Mouse (Mus musculus) MEL (cell line): ENCODE measurements around the gene Plxdc1. TPM values are rescaled to one million over a fixed set of nuclear protein-coding genes. Genes with fewer than 3 reads are reported as not detected.

ENCODE experiments used
- DNase-seq: peaks from one replicate; pipeline ENCODE4 v3.0.0; 2011; ENCODE audit warnings: low read depth, low spot score
- H3K27ac ChIP-seq: 2 replicates; pipeline ENCODE4 v1.5.1; 2012; ENCODE audit warnings: low read depth, mild to moderate bottlenecking, control low read depth, low read length, moderate library complexity; ENCODE audit not compliant: control insufficient read depth
- H3K27me3 ChIP-seq, 2 experiments: fragments of 150-350 bp in 1 of 2; sonication (generic) in 1 of 2; 2 replicates each; pipeline ENCODE4 v1.6.1; 2012; ENCODE audit warnings: low read length in 2 of 2, mild to moderate bottlenecking in 2 of 2, improper control_type of control experiment in 1 of 2, moderate library complexity in 1 of 2; ENCODE audit not compliant: insufficient read depth in 2 of 2, control insufficient read depth in 1 of 2
- H3K36me3 ChIP-seq, 2 experiments: 2 replicates each; pipeline ENCODE4 v1.6.1; 2012 to 2014; ENCODE audit warnings: low read length in 2 of 2, improper control_type of control experiment in 1 of 2, inconsistent platforms in 1 of 2, mild to moderate bottlenecking in 1 of 2; ENCODE audit not compliant: insufficient read depth in 2 of 2, control insufficient read depth in 1 of 2
- H3K4me1 ChIP-seq, 2 experiments: fragments of 150-350 bp in 1 of 2; sonication (generic) in 1 of 2; 2 replicates each; pipeline ENCODE4 v1.6.1; 2012; ENCODE audit warnings: low read length in 2 of 2, improper control_type of control experiment in 1 of 2, mild to moderate bottlenecking in 1 of 2; ENCODE audit not compliant: insufficient read depth in 2 of 2, control insufficient read depth in 1 of 2
- H3K4me3 ChIP-seq, 2 experiments: fragments of 150-350 bp in 1 of 2; sonication (generic) in 1 of 2; 2 replicates each; pipeline ENCODE4 v1.5.1; 2012; ENCODE audit warnings: low read depth in 2 of 2, low read length in 2 of 2, mild to moderate bottlenecking in 2 of 2, moderate library complexity in 2 of 2, control low read depth in 1 of 2, improper control_type of control experiment in 1 of 2; ENCODE audit not compliant: control insufficient read depth in 1 of 2, insufficient read depth in 1 of 2
- H3K79me2 ChIP-seq: 2 replicates; pipeline ENCODE4 v1.6.1; 2012; ENCODE audit warnings: mild to moderate bottlenecking, low read length, moderate library complexity; ENCODE audit not compliant: control insufficient read depth, poor library complexity, insufficient read depth
- H3K9ac ChIP-seq: 2 replicates; pipeline ENCODE4 v1.6.1; 2012; ENCODE audit warnings: low read depth, mild to moderate bottlenecking, control low read depth, low read length, moderate library complexity; ENCODE audit not compliant: control insufficient read depth, poor library complexity, severe bottlenecking
- H3K9me3 ChIP-seq: fragments of 150-350 bp; sonication (generic); replicated peaks from 2 replicates; pipeline ENCODE4 v1.6.1; 2012; ENCODE audit warnings: mild to moderate bottlenecking, low read length, improper control_type of control experiment, moderate library complexity; ENCODE audit not compliant: insufficient read depth
- BHLHE40 ChIP-seq: IDR thresholded peaks from 2 replicates; pipeline ENCODE4 v1.6.1; 2012; ENCODE audit warnings: low read depth, mild to moderate bottlenecking, inconsistent platforms, low read length, improper control_type of control experiment, borderline replicate concordance
- CHD1 ChIP-seq: IDR thresholded peaks from 2 replicates; pipeline ENCODE4 v1.6.1; 2012; ENCODE audit warnings: low read depth, mild to moderate bottlenecking, inconsistent platforms, low read length, improper control_type of control experiment
- CHD2 ChIP-seq: IDR thresholded peaks from 2 replicates; pipeline ENCODE4 v1.6.1; 2011; ENCODE audit warnings: low read length, improper control_type of control experiment
- CTCF ChIP-seq, 3 experiments: IDR thresholded peaks in 2 of 3; conservative IDR thresholded peaks in 1 of 3; 2 replicates each; pipeline ENCODE4 v1.5.1; 2011 to 2012; ENCODE audit warnings: low read length in 3 of 3, low read depth in 2 of 3, mild to moderate bottlenecking in 2 of 3, improper control_type of control experiment in 1 of 3, inconsistent platforms in 1 of 3, mixed read lengths in 1 of 3, moderate library complexity in 1 of 3; ENCODE audit not compliant: control insufficient read depth in 1 of 3, insufficient read depth in 1 of 3, poor library complexity in 1 of 3, severe bottlenecking in 1 of 3
- ELF1 ChIP-seq: IDR thresholded peaks from 2 replicates; pipeline ENCODE4 v1.6.1; 2014; ENCODE audit warnings: low read depth, mild to moderate bottlenecking, inconsistent platforms, low read length, improper control_type of control experiment, moderate library complexity
- EP300 ChIP-seq, 2 experiments: IDR thresholded peaks; 2 replicates each; pipeline ENCODE4 v1.6.1; 2011; ENCODE audit warnings: improper control_type of control experiment in 2 of 2, low read length in 2 of 2, low read depth in 1 of 2, mild to moderate bottlenecking in 1 of 2
- ETS1 ChIP-seq: IDR thresholded peaks from 2 replicates; pipeline ENCODE4 v1.6.1; 2012; ENCODE audit warnings: low read depth, mild to moderate bottlenecking, inconsistent platforms, low read length, improper control_type of control experiment, moderate library complexity
- GABPA ChIP-seq: IDR thresholded peaks from 2 replicates; pipeline ENCODE4 v1.6.1; 2012; ENCODE audit warnings: low read depth, mild to moderate bottlenecking, inconsistent platforms, low read length, improper control_type of control experiment, moderate library complexity
- GATA1 ChIP-seq: IDR thresholded peaks from 2 replicates; pipeline ENCODE4 v1.6.1; 2011; ENCODE audit warnings: low read depth, low read length, improper control_type of control experiment
- JUND ChIP-seq: IDR thresholded peaks from 2 replicates; pipeline ENCODE4 v1.6.1; 2011; ENCODE audit warnings: low read depth, mild to moderate bottlenecking, improper control_type of control experiment, low read length
- KAT2A ChIP-seq: conservative IDR thresholded peaks from 2 replicates; pipeline ENCODE4 v1.6.1; 2012; ENCODE audit warnings: low read depth, low read length, improper control_type of control experiment, inconsistent platforms
- MAFK ChIP-seq: IDR thresholded peaks from 2 replicates; pipeline ENCODE4 v1.6.1; 2011; ENCODE audit warnings: low read depth, mild to moderate bottlenecking, low read length, improper control_type of control experiment, borderline replicate concordance
- MAZ ChIP-seq: IDR thresholded peaks from 2 replicates; pipeline ENCODE4 v1.6.1; 2012; ENCODE audit warnings: low read depth, mild to moderate bottlenecking, inconsistent platforms, low read length, improper control_type of control experiment
- MEF2A ChIP-seq: IDR thresholded peaks from 2 replicates; pipeline ENCODE4 v1.6.1; 2014; ENCODE audit warnings: low read depth, mild to moderate bottlenecking, inconsistent platforms, low read length, improper control_type of control experiment; ENCODE audit not compliant: poor library complexity, insufficient replicate concordance, severe bottlenecking; ENCODE audit errors: extremely low read depth
- MYC ChIP-seq: IDR thresholded peaks from 2 replicates; pipeline ENCODE4 v1.6.1; 2011; ENCODE audit warnings: low read depth, mild to moderate bottlenecking, low read length, improper control_type of control experiment, moderate library complexity
- NELFE ChIP-seq: IDR thresholded peaks from 2 replicates; pipeline ENCODE4 v1.6.1; 2011; ENCODE audit warnings: low read depth, low read length, improper control_type of control experiment
- POLR2A ChIP-seq, 2 experiments: IDR thresholded peaks; 2 replicates each; pipeline ENCODE4 v1.6.1; 2011 to 2012; ENCODE audit warnings: low read length in 2 of 2, mild to moderate bottlenecking in 2 of 2, control low read depth in 1 of 2, improper control_type of control experiment in 1 of 2, low read depth in 1 of 2, moderate library complexity in 1 of 2; ENCODE audit not compliant: control insufficient read depth in 1 of 2, insufficient read depth in 1 of 2, poor library complexity in 1 of 2
- POLR2AphosphoS5 ChIP-seq: IDR thresholded peaks from 2 replicates; pipeline ENCODE4 v1.6.1; 2012; ENCODE audit warnings: low read depth, borderline replicate concordance, mild to moderate bottlenecking, inconsistent platforms, low read length, moderate library complexity, mixed read lengths
- RCOR1 ChIP-seq: IDR thresholded peaks from 2 replicates; pipeline ENCODE4 v1.6.1; 2012; ENCODE audit warnings: low read depth, mild to moderate bottlenecking, inconsistent platforms, low read length, improper control_type of control experiment
- SIN3A ChIP-seq: IDR thresholded peaks from 2 replicates; pipeline ENCODE4 v1.6.1; 2012; ENCODE audit warnings: low read length, improper control_type of control experiment, inconsistent platforms
- TCF12 ChIP-seq: IDR thresholded peaks from 2 replicates; pipeline ENCODE4 v1.6.1; 2014; ENCODE audit warnings: low read depth, mild to moderate bottlenecking, inconsistent platforms, low read length, improper control_type of control experiment, moderate library complexity
- UBTF ChIP-seq: IDR thresholded peaks from 2 replicates; pipeline ENCODE4 v1.6.1; 2012; ENCODE audit warnings: low read depth, mild to moderate bottlenecking, inconsistent platforms, low read length, improper control_type of control experiment, moderate library complexity, borderline replicate concordance; ENCODE audit not compliant: insufficient read depth
- USF2 ChIP-seq, 2 experiments: IDR thresholded peaks; 2 replicates each; pipeline ENCODE4 v1.6.1; 2011 to 2012; ENCODE audit warnings: improper control_type of control experiment in 2 of 2, low read length in 2 of 2, borderline replicate concordance in 1 of 2, inconsistent platforms in 1 of 2, low read depth in 1 of 2, mild to moderate bottlenecking in 1 of 2; ENCODE audit not compliant: insufficient read depth in 1 of 2
- ZC3H11A ChIP-seq: IDR thresholded peaks from 2 replicates; pipeline ENCODE4 v1.6.1; 2012; ENCODE audit warnings: low read depth, mild to moderate bottlenecking, inconsistent platforms, low read length, improper control_type of control experiment
- ZKSCAN1 ChIP-seq: IDR thresholded peaks from 2 replicates; pipeline ENCODE4 v1.6.1; 2012; ENCODE audit warnings: low read depth, mild to moderate bottlenecking, inconsistent platforms, low read length, improper control_type of control experiment, moderate library complexity
- ZMIZ1 ChIP-seq: IDR thresholded peaks from 2 replicates; pipeline ENCODE4 v1.6.1; 2012; ENCODE audit warnings: low read depth, mild to moderate bottlenecking, inconsistent platforms, low read length, improper control_type of control experiment, moderate library complexity
- ZNF384 ChIP-seq: IDR thresholded peaks from 2 replicates; pipeline ENCODE4 v1.6.1; 2012; ENCODE audit warnings: low read depth, mild to moderate bottlenecking, inconsistent platforms, low read length, improper control_type of control experiment
- polyA plus RNA-seq, 2 experiments: library from polyadenylated mRNA; stranded (reverse) in 1 of 2; unstranded in 1 of 2; fragments of >175 nt in 1 of 2; fragments of >200 nt in 1 of 2; gene quantifications; 2 replicates each; pipeline versions ENCODE4 v1.2.1 to v1.2.4; 2012; ENCODE audit warnings: low replicate concordance in 2 of 2, low read depth in 1 of 2; ENCODE audit not compliant: insufficient read length in 2 of 2, insufficient read depth in 1 of 2, missing spikeins in 1 of 2
- total RNA-seq: library from RNA; depleted of rRNA; stranded (reverse); fragments of 300-350 nt; gene quantifications from 2 replicates; pipeline ENCODE4 v1.2.3, GENCODE M21; 2012

Gene Plxdc1
- total and polyA plus RNA-seq, 3 experiments = 13.1 to 24.5 TPM; not detected in 1

GRCm38 (mm10) chr11:97955146-97955902 lies 30.9 kb downstream of the Plxdc1 start:
- peak; percentile 70 for DNase-seq
- Histone ChIP-seq H3K4me1 (peaks cover 23 to 55% of the 10 kb centered on the region in 2 experiments), H3K9me3 (no peaks in the 10 kb centered on the region), H3K9ac (peak overlapping the region; percentile 82), H3K79me2 (peaks cover 27% of the 10 kb centered on the region), H3K27me3 (no peaks in the 10 kb centered on the region), H3K36me3 (peaks cover 0 to 44% of the 10 kb centered on the region in 2 experiments; a peak in 2 of 4 replicates), H3K4me3 (peak overlapping the region; percentile 50 to 62), H3K27ac (peak overlapping the region; percentile 96)
- TF ChIP-seq GABPA = no peak
- TF ChIP-seq CTCF (IDR thresholded peaks at IDR 0.05 in 2 of 3, conservative IDR thresholded peaks at IDR 0.05 in 1 of 3; ENCODE audit: control insufficient read depth in 1 of 3, insufficient read depth in 1 of 3, low read depth in 2 of 3, low read length in 3 of 3, poor library complexity in 1 of 3, severe bottlenecking in 1 of 3) = no peak
- no peak; the same call in 1 of the 2 replicates for TF ChIP-seq CHD1
- no peak for TF ChIP-seq SIN3A
- no peak for TF ChIP-seq MAFK
- TF ChIP-seq POLR2AphosphoS5 = no peak
- TF ChIP-seq KAT2A = no peak
- TF ChIP-seq ZMIZ1 = no peak
- TF ChIP-seq MEF2A = no peak
- no peak for TF ChIP-seq ELF1
- no peak for TF ChIP-seq CHD2
- TF ChIP-seq POLR2A (IDR thresholded peaks at IDR 0.05; ENCODE audit: control insufficient read depth in 1 of 2, insufficient read depth in 1 of 2, low read depth in 1 of 2, low read length in 2 of 2, poor library complexity in 1 of 2) = 0 out of 4 replicates have a peak, but pooled peaks of 1 of the 2 experiments have one; percentile 28
- TF ChIP-seq ZKSCAN1 = no peak
- TF ChIP-seq EP300 (IDR thresholded peaks at IDR 0.05; ENCODE audit: low read depth in 1 of 2, low read length in 2 of 2) = peak; percentile 11 to 69
- TF ChIP-seq NELFE = no peak
- peak; percentile 48 for TF ChIP-seq TCF12
- TF ChIP-seq MAZ = 0 out of 2 replicates have a peak, but pooled peaks have one; percentile 7
- TF ChIP-seq UBTF = no peak
- TF ChIP-seq USF2 (IDR thresholded peaks at IDR 0.05; ENCODE audit: borderline replicate concordance in 1 of 2, insufficient read depth in 1 of 2, low read depth in 1 of 2, low read length in 2 of 2) = no peak
- no peak for TF ChIP-seq ZC3H11A
- TF ChIP-seq ETS1 = peak; percentile 4; the same call in 1 of the 2 replicates
- TF ChIP-seq MYC = no peak
- TF ChIP-seq ZNF384 = no peak
- peak; percentile 85 for TF ChIP-seq RCOR1
- TF ChIP-seq BHLHE40 = no peak
- peak; percentile 80 for TF ChIP-seq GATA1
- TF ChIP-seq JUND = no peak
